Mouse (Mus musculus): ENCODE results near the gene Pdx1.

- TF ChIP-seq POLR2A (IDR thresholded peaks at IDR 0.05; ENCODE audit: insufficient read depth, low read depth, low read length) (no peak), CTCF (IDR thresholded peaks at IDR 0.05; ENCODE audit: insufficient read depth, low read depth, low read length) (peak; percentile 41; the same call in 1 of the 2 replicates)
Observed at GRCm38 (mm10) chr5:147323237-147323917, 53.6 kb downstream of the Pdx1 start.
